Mouse (Mus musculus): Measurements from ENCODE around the gene Gm17190. TPM values are rescaled to one million over a fixed set of nuclear protein-coding genes. Genes with fewer than 3 reads are reported as not detected.

Gm17190 gene
- total and polyA plus RNA-seq, 3 experiments, result 0.74 TPM; not detected in 2

DNA sequence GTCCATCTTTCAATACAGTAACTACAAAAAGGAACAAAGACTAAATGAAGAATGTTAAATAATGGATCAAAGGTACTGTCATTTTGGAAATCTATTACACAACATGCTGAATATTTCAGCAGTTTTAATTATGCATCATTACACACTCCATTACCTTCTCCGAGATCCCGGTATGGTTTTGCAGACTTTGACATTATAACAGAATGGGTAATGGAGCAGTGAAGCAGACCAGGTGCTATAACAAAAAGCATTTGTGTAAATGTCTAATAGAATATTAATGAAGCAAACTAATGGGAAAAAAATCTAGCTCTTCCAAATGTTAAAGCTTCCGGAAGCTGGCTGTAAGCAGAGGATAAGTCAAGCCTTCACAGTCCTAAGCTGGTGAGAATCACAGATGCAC is 28.9 kb downstream of the Gm17190 start:
- dilution Hi-C loops (cut with MboI; ENCODE audit: extremely low pct_ligation_motif_present, extremely low pct_unique_long_range_greater_than_20kb, low sequenced_read_pairs) (no loop called here), in situ Hi-C loops (cut with MboI; ENCODE audit: low pct_ligation_motif_present, low pct_unique_long_range_greater_than_20kb, low sequenced_read_pairs) (no loop called here)
- Histone ChIP-seq H3K27me3 (replicated peaks) (no peaks in the 10 kb centered on the region), H3K4me1 (ENCODE audit: control insufficient read depth in 1 of 2, insufficient read depth in 2 of 2) (peaks cover 4 to 25% of the 10 kb centered on the region in 2 experiments; a peak in 2 of 4 replicates), H3K9ac (ENCODE audit: insufficient read depth, low read depth) (no peak overlapping the region), H3K4me2 (ENCODE audit: insufficient read depth, low read depth, poor library complexity, severe bottlenecking) (no peak overlapping the region), H3K4me3 (replicated peaks in 1 of 3; ENCODE audit: low read depth in 2 of 3, low read length in 2 of 3, poor library complexity in 1 of 3) (no peak overlapping the region), H3K79me2 (replicated peaks; ENCODE audit: control insufficient read depth, extremely low read depth, insufficient read depth, poor library complexity, severe bottlenecking) (no peaks in the 10 kb centered on the region), H3K9me3 (replicated peaks; ENCODE audit: low read length) (no peaks in the 10 kb centered on the region), H3K36me3 (replicated peaks in 1 of 2; ENCODE audit: control insufficient read depth in 1 of 2, insufficient read depth in 1 of 2, low read length in 1 of 2) (no peaks in the 10 kb centered on the region), H3K27ac (ENCODE audit: insufficient read depth, low read depth) (no peak overlapping the region)
- DNase-seq (ENCODE audit: extremely low read depth), result no peak
- no peak for TF ChIP-seq NELFE (IDR thresholded peaks at IDR 0.05; ENCODE audit: low read depth, low read length)
- TF ChIP-seq ZKSCAN1 (IDR thresholded peaks at IDR 0.05; ENCODE audit: borderline replicate concordance, low read depth, low read length), result no peak
- TF ChIP-seq JUN (IDR thresholded peaks at IDR 0.05; ENCODE audit: insufficient read depth, low read depth, low read length), result no peak
- no peak for TF ChIP-seq CHD1 (IDR thresholded peaks at IDR 0.05; ENCODE audit: low read depth, low read length)
- no peak for TF ChIP-seq MXI1 (IDR thresholded peaks at IDR 0.05; ENCODE audit: low read depth, low read length)
- TF ChIP-seq NRF1 (IDR thresholded peaks at IDR 0.05; ENCODE audit: low read depth, low read length), result no peak
- no peak for TF ChIP-seq POLR2AphosphoS2 (IDR thresholded peaks at IDR 0.05; ENCODE audit: low read depth, low read length)
- no peak for TF ChIP-seq USF2 (conservative IDR thresholded peaks at IDR 0.05; ENCODE audit: low read depth, low read length)
- TF ChIP-seq CHD2 (IDR thresholded peaks at IDR 0.05; ENCODE audit: low read length), result no peak
- TF ChIP-seq POLR2A (IDR thresholded peaks at IDR 0.05; ENCODE audit: low read depth, low read length), result no peak

DNA sequence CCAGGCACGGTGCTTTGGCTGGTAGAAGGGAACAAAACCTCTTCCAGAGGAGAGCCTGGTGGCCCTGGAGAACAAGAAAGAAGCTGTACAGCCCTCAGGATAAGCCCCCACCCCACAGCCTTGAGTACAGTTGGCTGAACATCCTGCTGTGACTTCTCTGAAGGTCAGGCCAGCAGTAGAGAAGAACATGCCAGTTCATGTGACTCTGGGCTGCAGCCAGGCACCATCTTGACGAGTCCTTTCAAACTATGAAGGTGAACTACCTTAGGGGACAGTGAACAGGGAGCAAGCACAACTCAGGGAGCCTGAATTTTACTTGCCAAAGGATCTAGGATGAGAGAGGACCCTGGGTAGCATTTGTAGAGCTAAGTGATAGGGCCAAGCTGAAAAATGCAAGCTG is 30.9 kb downstream of the Gm17190 start:
- no peaks in the 10 kb centered on the region for H3K36me3 ChIP-seq (replicated peaks in 1 of 2; ENCODE audit: control insufficient read depth in 1 of 2, insufficient read depth in 1 of 2, low read length in 1 of 2)
- no peak for TF ChIP-seq RAD21 (IDR thresholded peaks at IDR 0.05; ENCODE audit: low read depth, low read length)
- TF ChIP-seq MEF2A (IDR thresholded peaks at IDR 0.05; ENCODE audit: borderline replicate concordance, low read depth, low read length), result no peak
- TF ChIP-seq BHLHE40 (IDR thresholded peaks at IDR 0.05; ENCODE audit: low read depth, low read length), result no peak
- TF ChIP-seq ZKSCAN1 (IDR thresholded peaks at IDR 0.05; ENCODE audit: borderline replicate concordance, low read depth, low read length), result no peak
- TF ChIP-seq ZMIZ1 (IDR thresholded peaks at IDR 0.05; ENCODE audit: low read depth, low read length), result no peak
- TF ChIP-seq IRF4 (IDR thresholded peaks at IDR 0.05; ENCODE audit: low read depth, low read length), result no peak
- no peak for TF ChIP-seq RCOR1 (conservative IDR thresholded peaks at IDR 0.05; ENCODE audit: low read depth, low read length)
- TF ChIP-seq NELFE (IDR thresholded peaks at IDR 0.05; ENCODE audit: low read depth, low read length), result no peak
- TF ChIP-seq TCF12 (IDR thresholded peaks at IDR 0.05; ENCODE audit: low read depth, low read length), result no peak
- TF ChIP-seq UBTF (IDR thresholded peaks at IDR 0.05; ENCODE audit: low read depth, low read length), result no peak
- no peak for TF ChIP-seq CHD2 (IDR thresholded peaks at IDR 0.05; ENCODE audit: low read length)
- TF ChIP-seq MAX (IDR thresholded peaks at IDR 0.05; ENCODE audit: low read length), result no peak
- TF ChIP-seq KAT2A (IDR thresholded peaks at IDR 0.05; ENCODE audit: insufficient replicate concordance, low read length), result no peak
- TF ChIP-seq ZC3H11A (IDR thresholded peaks at IDR 0.05; ENCODE audit: low read depth, low read length), result no peak
- no peaks in the 10 kb centered on the region for H3K9me3 ChIP-seq (replicated peaks; ENCODE audit: low read length)
- peaks cover 0 to 10% of the 10 kb centered on the region in 2 experiments; a peak in 1 of 4 replicates for H3K4me1 ChIP-seq (ENCODE audit: control insufficient read depth in 1 of 2, insufficient read depth in 2 of 2)
- H3K9ac ChIP-seq (ENCODE audit: insufficient read depth, low read depth), result no peak overlapping the region
- H3K27ac ChIP-seq (ENCODE audit: insufficient read depth, low read depth), result no peak overlapping the region
- dilution Hi-C loops (cut with MboI; ENCODE audit: extremely low pct_ligation_motif_present, extremely low pct_unique_long_range_greater_than_20kb, low sequenced_read_pairs) (no loop called here), in situ Hi-C loops (cut with MboI; ENCODE audit: low pct_ligation_motif_present, low pct_unique_long_range_greater_than_20kb, low sequenced_read_pairs) (no loop called here)
- no peaks in the 10 kb centered on the region for H3K79me2 ChIP-seq (replicated peaks; ENCODE audit: control insufficient read depth, extremely low read depth, insufficient read depth, poor library complexity, severe bottlenecking)
- H3K27me3 ChIP-seq (replicated peaks), result no peaks in the 10 kb centered on the region
- no peak overlapping the region for H3K4me3 ChIP-seq (replicated peaks in 1 of 3; ENCODE audit: low read depth in 2 of 3, low read length in 2 of 3, poor library complexity in 1 of 3)
- no peak for DNase-seq (ENCODE audit: extremely low read depth)
- no peak overlapping the region for H3K4me2 ChIP-seq (ENCODE audit: insufficient read depth, low read depth, poor library complexity, severe bottlenecking)

Data from CH12.LX (cell line).